Mouse (Mus musculus): ENCODE measurements around the gene Cdk7.

The Cdk7 gene

GRCm38 (mm10) chr13:100728086-100728485 lies 2.7 kb downstream of the Cdk7 start:
- DNase-seq (ENCODE audit: low read depth, low spot score): no peak

GRCm38 (mm10) chr13:100725194-100725593 lies 5.5 kb downstream of the Cdk7 start:
- DNase-seq (ENCODE audit: low read depth, low spot score): peak; percentile 24

GRCm38 (mm10) chr13:100724051-100724754 lies 6.5 kb downstream of the Cdk7 start:
- peak; percentile 72 for DNase-seq (ENCODE audit: low read depth, low spot score)

GRCm38 (mm10) chr13:100721656-100722055 lies 9.1 kb downstream of the Cdk7 start:
- DNase-seq (ENCODE audit: low read depth, low spot score): peak; percentile 76

GRCm38 (mm10) chr13:100715467-100715866 lies 15.3 kb downstream of the Cdk7 start:
- no peak for DNase-seq (ENCODE audit: low read depth, low spot score)

GRCm38 (mm10) chr13:100706206-100706605 lies 24.5 kb downstream of the Cdk7 start:
- no peak for DNase-seq (ENCODE audit: low read depth, low spot score)

- peak; percentile 53 for DNase-seq (ENCODE audit: low read depth, low spot score)
These were observed 27.3 kb downstream of the Cdk7 start for GRCm38 (mm10) chr13:100703468-100703867.

GRCm38 (mm10) chr13:100698866-100699265 lies 31.9 kb downstream of the Cdk7 start:
- DNase-seq (ENCODE audit: low read depth, low spot score): no peak

GRCm38 (mm10) chr13:100697541-100697940 lies 33.2 kb downstream of the Cdk7 start:
- DNase-seq (ENCODE audit: low read depth, low spot score): no peak

- DNase-seq (ENCODE audit: low read depth, low spot score): peak; percentile 65
These were observed 43.2 kb downstream of the Cdk7 start for GRCm38 (mm10) chr13:100687513-100687912.

- DNase-seq (ENCODE audit: low read depth, low spot score): peak; percentile 59
These were observed 46.4 kb downstream of the Cdk7 start for GRCm38 (mm10) chr13:100684355-100684754.

GRCm38 (mm10) chr13:100682837-100683236 lies 47.9 kb downstream of the Cdk7 start:
- DNase-seq (ENCODE audit: low read depth, low spot score): no peak

- DNase-seq (ENCODE audit: low read depth, low spot score): no peak
These were observed 49.1 kb downstream of the Cdk7 start for GRCm38 (mm10) chr13:100681615-100682014.

GRCm38 (mm10) chr13:100675936-100676635 lies 54.7 kb downstream of the Cdk7 start:
- no peak for DNase-seq (ENCODE audit: low read depth, low spot score)

- no peak for DNase-seq (ENCODE audit: low read depth, low spot score)
These were observed 60.5 kb downstream of the Cdk7 start for GRCm38 (mm10) chr13:100670181-100670741.

GRCm38 (mm10) chr13:100669291-100670022 lies 61.3 kb downstream of the Cdk7 start, which contains the start of gene Ccdc125:
Ccdc125 (plus strand) TSS chr13:100669717.
- peak; percentile 59 for DNase-seq (ENCODE audit: low read depth, low spot score)

GRCm38 (mm10) chr13:100659864-100660456 lies 70.8 kb downstream of the Cdk7 start:
- DNase-seq (ENCODE audit: low read depth, low spot score): peak; percentile 82

- no peak for DNase-seq (ENCODE audit: low read depth, low spot score)
These were observed 72.6 kb downstream of the Cdk7 start for GRCm38 (mm10) chr13:100658091-100658490.
